Mouse (Mus musculus): ENCODE measurements around the gene Ank. TPM values are rescaled to one million over a fixed set of nuclear protein-coding genes. Genes with fewer than 3 reads are reported as not detected.
A peak's percentile ranks its signal among the peaks of the same experiment; 100 is the strongest.

Gene Ank
- polyA plus RNA-seq, 1 experiment from 2014 or later = 8.9 TPM

GRCm38 (mm10) chr15:27618778-27619533, 152.5 kb downstream of the Ank start:
- Histone ChIP-seq H3K4me2 (no peak overlapping the region), H3K4me3 (no peak overlapping the region), H3K27me3 (no peaks in the 10 kb centered on the region), H3K4me1 (no peaks in the 10 kb centered on the region), H3K27ac (no peak overlapping the region), H3K9ac (no peak overlapping the region), H3K9me3 (no peaks in the 10 kb centered on the region), H3K36me3 (peaks cover 62% of the 10 kb centered on the region)
- no peak for ATAC-seq (ENCODE audit: insufficient number of reproducible peaks, insufficient read depth, low FRiP score, low TSS enrichment, low read depth)
- 76% methylated on average over 6 of the region's 6 CpGs for WGBS

- H3K27ac ChIP-seq = no peak overlapping the region
- no peak overlapping the region for H3K9ac ChIP-seq
- H3K9me3 ChIP-seq = no peaks in the 10 kb centered on the region
- no peak for ATAC-seq (ENCODE audit: insufficient number of reproducible peaks, insufficient read depth, low FRiP score, low TSS enrichment, low read depth)
- no peaks in the 10 kb centered on the region for H3K27me3 ChIP-seq
- WGBS = 85% methylated on average over 3 of the region's 3 CpGs
- no peak overlapping the region for H3K4me2 ChIP-seq
- no peaks in the 10 kb centered on the region for H3K4me1 ChIP-seq
- peaks cover 58% of the 10 kb centered on the region for H3K36me3 ChIP-seq
- no peak overlapping the region for H3K4me3 ChIP-seq
Observed at GRCm38 (mm10) chr15:27619683-27620082, 153.2 kb downstream of the Ank start.

GRCm38 (mm10) chr15:27620475-27621185, 154.2 kb downstream of the Ank start:
- H3K4me1 ChIP-seq = no peaks in the 10 kb centered on the region
- H3K4me3 ChIP-seq = no peak overlapping the region
- H3K9me3 ChIP-seq = no peaks in the 10 kb centered on the region
- WGBS = 88% methylated on average over 6 of the region's 6 CpGs
- H3K9ac ChIP-seq = no peak overlapping the region
- no peak overlapping the region for H3K4me2 ChIP-seq
- no peak for ATAC-seq (ENCODE audit: insufficient number of reproducible peaks, insufficient read depth, low FRiP score, low TSS enrichment, low read depth)
- peaks cover 58% of the 10 kb centered on the region for H3K36me3 ChIP-seq
- H3K27me3 ChIP-seq = no peaks in the 10 kb centered on the region
- H3K27ac ChIP-seq = no peak overlapping the region

- no peak overlapping the region for H3K9ac ChIP-seq
- peaks cover 3% of the 10 kb centered on the region; the same call in 1 of the 2 replicates for H3K4me1 ChIP-seq
- no peaks in the 10 kb centered on the region for H3K27me3 ChIP-seq
- H3K4me3 ChIP-seq = no peak overlapping the region
- WGBS = 92% methylated on average over 6 of the region's 6 CpGs
- H3K36me3 ChIP-seq = peaks cover 52% of the 10 kb centered on the region
- no peaks in the 10 kb centered on the region for H3K9me3 ChIP-seq
- H3K27ac ChIP-seq = no peak overlapping the region
- no peak overlapping the region for H3K4me2 ChIP-seq
- ATAC-seq (ENCODE audit: insufficient number of reproducible peaks, insufficient read depth, low FRiP score, low TSS enrichment, low read depth) = no peak
Observed at GRCm38 (mm10) chr15:27623286-27623685, 156.8 kb downstream of the Ank start.

GRCm38 (mm10) chr15:27625014-27625889, 158.8 kb downstream of the Ank start:
- Histone ChIP-seq H3K27me3 (no peaks in the 10 kb centered on the region), H3K4me1 (peaks cover 20% of the 10 kb centered on the region), H3K4me2 (no peak overlapping the region), H3K9ac (no peak overlapping the region), H3K4me3 (no peak overlapping the region), H3K36me3 (peaks cover 38% of the 10 kb centered on the region), H3K9me3 (no peaks in the 10 kb centered on the region), H3K27ac (no peak overlapping the region)
- 82% methylated on average over 13 of the region's 13 CpGs for WGBS
- no peak for ATAC-seq (ENCODE audit: insufficient number of reproducible peaks, insufficient read depth, low FRiP score, low TSS enrichment, low read depth)

- Histone ChIP-seq H3K27ac (no peak overlapping the region), H3K4me3 (no peak overlapping the region), H3K4me2 (no peak overlapping the region), H3K27me3 (no peaks in the 10 kb centered on the region), H3K4me1 (peaks cover 20% of the 10 kb centered on the region), H3K36me3 (peaks cover 36% of the 10 kb centered on the region), H3K9me3 (no peaks in the 10 kb centered on the region), H3K9ac (no peak overlapping the region)
- ATAC-seq (ENCODE audit: insufficient number of reproducible peaks, insufficient read depth, low FRiP score, low TSS enrichment, low read depth) = no peak
- 91% methylated on average over 10 of the region's 10 CpGs for WGBS
Observed at GRCm38 (mm10) chr15:27625890-27626255, 159.4 kb downstream of the Ank start.

GRCm38 (mm10) chr15:27626314-27626713, 159.8 kb downstream of the Ank start:
- ATAC-seq (ENCODE audit: insufficient number of reproducible peaks, insufficient read depth, low FRiP score, low TSS enrichment, low read depth) = no peak
- H3K27ac ChIP-seq = no peak overlapping the region
- peaks cover 32% of the 10 kb centered on the region for H3K36me3 ChIP-seq
- WGBS = 96% methylated on average over 1 of the region's 1 CpGs
- H3K4me3 ChIP-seq = no peak overlapping the region
- H3K27me3 ChIP-seq = no peaks in the 10 kb centered on the region
- H3K9me3 ChIP-seq = no peaks in the 10 kb centered on the region
- no peak overlapping the region for H3K9ac ChIP-seq
- H3K4me2 ChIP-seq = no peak overlapping the region
- peaks cover 25% of the 10 kb centered on the region for H3K4me1 ChIP-seq

- H3K36me3 ChIP-seq = peaks cover 21% of the 10 kb centered on the region
- H3K9ac ChIP-seq = no peak overlapping the region
- no peak overlapping the region for H3K4me2 ChIP-seq
- no peak overlapping the region for H3K4me3 ChIP-seq
- peaks cover 26% of the 10 kb centered on the region for H3K4me1 ChIP-seq
- no peak overlapping the region for H3K27ac ChIP-seq
- 95% methylated on average over 9 of the region's 9 CpGs for WGBS
- H3K27me3 ChIP-seq = no peaks in the 10 kb centered on the region
- no peak for ATAC-seq (ENCODE audit: insufficient number of reproducible peaks, insufficient read depth, low FRiP score, low TSS enrichment, low read depth)
- H3K9me3 ChIP-seq = no peaks in the 10 kb centered on the region
Observed at GRCm38 (mm10) chr15:27627794-27628193, 161.3 kb downstream of the Ank start.

- Histone ChIP-seq H3K4me2 (peak overlapping the region; percentile 80), H3K4me1 (peaks cover 26% of the 10 kb centered on the region), H3K27ac (no peak overlapping the region), H3K4me3 (peak overlapping the region; percentile 95; the same call in 1 of the 2 replicates), H3K27me3 (no peaks in the 10 kb centered on the region), H3K9ac (no peak overlapping the region), H3K36me3 (peaks cover 15% of the 10 kb centered on the region), H3K9me3 (no peaks in the 10 kb centered on the region)
- WGBS = 74% methylated on average over 4 of the region's 4 CpGs
- no peak for ATAC-seq (ENCODE audit: insufficient number of reproducible peaks, insufficient read depth, low FRiP score, low TSS enrichment, low read depth)
Observed at GRCm38 (mm10) chr15:27629046-27629445, 162.6 kb downstream of the Ank start.

- peaks cover 15% of the 10 kb centered on the region for H3K36me3 ChIP-seq
- peak overlapping the region; percentile 88 for H3K9ac ChIP-seq
- peak overlapping the region; percentile 80 for H3K4me2 ChIP-seq
- H3K4me1 ChIP-seq = peaks cover 26% of the 10 kb centered on the region
- no peaks in the 10 kb centered on the region for H3K27me3 ChIP-seq
- peak overlapping the region; percentile 57 for H3K27ac ChIP-seq
- 3% methylated on average over 50 of the region's 53 CpGs for WGBS
- peak; percentile 64; the same call in 1 of the 2 replicates for ATAC-seq (ENCODE audit: insufficient number of reproducible peaks, insufficient read depth, low FRiP score, low TSS enrichment, low read depth)
- peak overlapping the region; percentile 95 for H3K4me3 ChIP-seq
- no peaks in the 10 kb centered on the region for H3K9me3 ChIP-seq
Observed at GRCm38 (mm10) chr15:27629800-27630600, 163.5 kb downstream of the Ank start.
